Mouse (Mus musculus) cortical plate, adult 2 months (tissue): Measurements from ENCODE around the gene Psmd12.

ENCODE experiments used
- CTCF ChIP-seq: fragments of 200-500 bp; IDR thresholded peaks from 2 replicates; pipeline ENCODE4 v1.5.1; 2011; ENCODE audit warnings: mild to moderate bottlenecking, control low read depth, low read length; ENCODE audit not compliant: insufficient read depth; ENCODE audit errors: extremely low read depth
- POLR2A ChIP-seq: fragments of 200-500 bp; IDR thresholded peaks from 2 replicates; pipeline ENCODE4 v1.6.1; 2011; ENCODE audit warnings: mild to moderate bottlenecking, low read length, control low read depth; ENCODE audit not compliant: insufficient read depth; ENCODE audit errors: extremely low read depth

DNA sequence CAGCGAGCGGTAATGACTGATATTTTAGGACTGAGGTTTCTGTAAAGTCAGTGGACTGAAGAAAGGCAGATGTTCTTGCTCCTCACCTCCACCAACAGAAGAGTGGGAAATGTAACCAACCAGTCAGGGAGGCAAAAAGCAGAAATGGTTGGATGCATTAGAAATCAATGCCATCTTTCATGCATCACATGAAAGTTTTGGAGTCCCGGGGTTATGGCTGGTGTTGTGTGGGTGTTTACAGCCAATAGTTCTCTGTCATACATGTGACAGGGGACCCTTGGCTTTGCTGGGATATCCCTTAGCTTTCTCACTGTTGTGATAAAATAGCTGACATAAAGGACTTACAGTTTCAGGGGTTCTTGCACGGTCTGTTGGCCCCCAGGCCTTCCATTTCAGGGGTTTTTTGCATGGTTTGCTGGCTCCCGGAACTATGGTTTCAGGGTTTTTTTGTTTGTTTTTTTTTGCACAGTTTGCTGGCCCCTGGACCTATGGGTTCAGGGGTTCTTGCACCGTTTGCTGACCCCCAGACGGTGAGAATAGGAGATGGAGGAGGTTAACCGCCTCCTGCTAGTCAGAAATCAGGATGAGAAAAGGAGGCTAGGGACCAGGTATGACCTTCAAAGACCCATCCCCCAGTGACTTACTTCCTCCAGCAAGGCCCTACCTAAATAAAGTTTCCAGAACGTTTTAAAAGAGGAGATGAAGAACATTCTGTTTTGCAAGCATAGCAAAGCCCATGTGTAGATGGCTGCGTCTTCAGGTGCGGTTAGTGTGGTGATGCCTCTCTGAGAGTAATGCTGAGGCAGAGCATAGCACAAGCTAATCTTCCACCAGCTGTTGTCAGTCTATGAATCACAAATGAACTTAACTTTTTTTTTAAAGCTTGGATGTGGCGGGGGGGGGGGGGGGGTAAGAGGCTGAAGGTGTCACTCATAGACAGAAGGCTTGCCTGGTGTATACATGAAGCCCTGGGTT is 35.9 kb upstream of the Psmd12 start:
- TF ChIP-seq CTCF: no peak
- TF ChIP-seq POLR2A: no peak
